Mouse (Mus musculus): ENCODE results near the gene Sugt1.

Sugt1 gene

GRCm38 (mm10) chr14:79661005-79661917 lies 73.8 kb downstream of the Sugt1 start:
- in situ Hi-C loops (cut with MboI; ENCODE audit: low pct_unique_long_range_greater_than_20kb in 1 of 2, low sequenced_read_pairs in 2 of 2, unreplicated experiment in 1 of 2), result no loop called here

DNA sequence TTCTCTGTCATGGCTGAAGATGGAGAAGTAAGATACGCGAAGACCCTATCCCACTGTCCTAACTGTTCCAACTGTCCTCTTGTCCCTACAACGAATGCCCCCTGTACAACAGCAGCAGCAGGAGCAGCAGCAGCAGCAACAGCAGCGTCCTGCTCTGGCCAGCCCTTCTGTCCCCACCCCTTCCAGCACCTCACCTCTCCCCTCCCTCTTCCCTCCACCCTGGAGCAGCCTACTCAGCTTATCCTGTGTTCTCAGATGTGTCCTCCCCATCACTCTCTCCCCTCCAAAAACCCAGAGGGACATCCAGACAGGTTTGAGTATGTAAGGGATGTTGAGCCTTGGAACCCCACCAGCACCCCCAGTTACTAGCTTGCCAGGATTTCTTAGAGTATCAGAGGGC lies 74.5 kb downstream of the Sugt1 start, which contains the start of gene Cnmd:
TSS of gene Cnmd (minus strand) at position 170 of the 400 bp plus-strand sequence.
- in situ Hi-C loops (cut with MboI; ENCODE audit: low pct_unique_long_range_greater_than_20kb in 1 of 2, low sequenced_read_pairs in 2 of 2, unreplicated experiment in 1 of 2), result no loop called here

DNA sequence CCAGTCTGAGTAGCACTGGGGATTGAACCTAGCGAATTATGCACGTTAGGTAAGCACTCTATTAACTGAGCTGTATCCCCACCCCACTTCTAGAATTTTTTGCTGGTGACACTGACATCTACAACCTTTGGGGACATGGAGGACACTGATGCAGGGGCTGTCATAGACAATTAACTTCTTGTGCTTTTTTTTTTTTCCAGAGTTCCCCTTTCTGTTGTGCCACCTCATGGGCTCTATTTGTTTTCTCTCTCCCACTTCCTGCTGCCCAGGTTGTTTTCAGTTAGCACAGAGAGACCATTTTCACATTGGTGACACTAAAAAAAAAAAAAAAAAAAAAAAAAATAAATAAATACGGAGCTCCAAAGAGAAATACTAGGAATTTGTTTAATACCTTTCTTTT lies 83.5 kb downstream of the Sugt1 start:
- in situ Hi-C loops (cut with MboI; ENCODE audit: low pct_unique_long_range_greater_than_20kb in 1 of 2, low sequenced_read_pairs in 2 of 2, unreplicated experiment in 1 of 2), result no loop called here

GRCm38 (mm10) chr14:79672567-79672966 lies 85.1 kb downstream of the Sugt1 start:
- in situ Hi-C loops (cut with MboI; ENCODE audit: low pct_unique_long_range_greater_than_20kb in 1 of 2, low sequenced_read_pairs in 2 of 2, unreplicated experiment in 1 of 2), result no loop called here

- in situ Hi-C loops (cut with MboI; ENCODE audit: low pct_unique_long_range_greater_than_20kb in 1 of 2, low sequenced_read_pairs in 2 of 2, unreplicated experiment in 1 of 2), result no loop called here
These were observed 85.9 kb downstream of the Sugt1 start for GRCm38 (mm10) chr14:79673083-79674013.

GRCm38 (mm10) chr14:79677108-79677753 lies 89.7 kb downstream of the Sugt1 start:
- in situ Hi-C loops (cut with MboI; ENCODE audit: low pct_unique_long_range_greater_than_20kb in 1 of 2, low sequenced_read_pairs in 2 of 2, unreplicated experiment in 1 of 2), result no loop called here

GRCm38 (mm10) chr14:79677891-79678687 lies 90.6 kb downstream of the Sugt1 start:
- in situ Hi-C loops (cut with MboI; ENCODE audit: low pct_unique_long_range_greater_than_20kb in 1 of 2, low sequenced_read_pairs in 2 of 2, unreplicated experiment in 1 of 2), result no loop called here

DNA sequence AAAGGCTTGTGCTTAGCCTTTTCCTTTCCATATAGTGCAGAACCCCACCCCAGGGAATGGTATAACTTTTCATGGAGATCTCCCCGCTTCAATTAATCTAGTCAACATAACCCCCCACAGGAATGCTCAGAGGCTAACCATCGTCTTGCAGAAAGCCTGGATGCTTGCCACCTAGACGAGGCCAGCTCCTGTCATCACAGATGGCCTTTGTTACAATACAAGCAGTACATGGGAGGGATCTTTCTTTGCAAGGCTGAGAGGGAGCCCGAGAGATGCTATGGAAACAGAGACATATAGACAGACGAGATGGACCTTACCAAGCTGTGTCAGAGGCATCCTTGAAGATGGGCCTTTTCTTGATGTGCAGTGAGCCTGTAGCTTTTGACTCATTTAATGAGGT lies 93.2 kb downstream of the Sugt1 start:
- in situ Hi-C loops (cut with MboI; ENCODE audit: low pct_unique_long_range_greater_than_20kb in 1 of 2, low sequenced_read_pairs in 2 of 2, unreplicated experiment in 1 of 2), result no loop called here
